Mouse (Mus musculus) cerebellum, adult 11-12 months (tissue): ENCODE data around the gene Olfr995.

Experiments
- DNase-seq: peaks from one replicate; pipeline ENCODE4 v3.0.0; 2022

Gene Olfr995

GRCm38 (mm10) chr2:85443539-85443938 is at the start of gene Olfr995:
Olfr995 (minus strand) TSS chr2:85443639.
- DNase-seq, result no peak

GRCm38 (mm10) chr2:85490396-85490795 is 47.0 kb upstream of the Olfr995 start:
- no peak for DNase-seq

- DNase-seq, result no peak
These were observed 23.4 kb upstream of the Olfr995 start for GRCm38 (mm10) chr2:85466801-85467325.

GRCm38 (mm10) chr2:85442546-85442945 is 893 bp downstream of the Olfr995 start:
- DNase-seq, result no peak

- no peak for DNase-seq
These were observed 7.1 kb downstream of the Olfr995 start, which contains the start of gene Olfr994 for GRCm38 (mm10) chr2:85436351-85436750. Olfr994 (minus strand) TSS chr2:85436451.

GRCm38 (mm10) chr2:85425893-85426292 is 17.5 kb downstream of the Olfr995 start:
- no peak for DNase-seq

- DNase-seq, result no peak
These were observed 28.7 kb downstream of the Olfr995 start, which contains the start of gene Olfr993 for GRCm38 (mm10) chr2:85414777-85415176. Olfr993 (minus strand) TSS chr2:85414877.

- no peak for DNase-seq
These were observed 34.1 kb downstream of the Olfr995 start, which contains the start of gene Olfr992 for GRCm38 (mm10) chr2:85409369-85409768. Olfr992 (minus strand) TSS chr2:85409469.
